Comparison of ENCODE assay signal across 8 mouse cellular contexts in genomic region chr19:41482190-41482908, GRCm38 (mm10). TPM values are rescaled to one million over a fixed set of nuclear protein-coding genes. Genes with fewer than 3 reads are reported as not detected.
A peak's percentile ranks its signal among the peaks of the same experiment; 100 is the strongest.
DNase-seq lines count a peak whose midpoint lies in the region; ATAC-seq and TF ChIP-seq lines count a peak whose summit lies in the region.

Lcor (plus strand) TSS chr19:41482637.

- H3K4me1 ChIP-seq in hindbrain, embryonic 10.5 days (replicated peaks): peaks cover 30% of the 10 kb centered on the region
- H3K4me1 ChIP-seq in lung, postnatal 0 days (ENCODE audit: insufficient read depth, low read depth, low read length): no peaks in the 10 kb centered on the region

- peak within 1 kb of the TSS; percentile 82 for H3K9ac ChIP-seq in lung, postnatal 0 days (replicated peaks; ENCODE audit: low read depth)

- peak within 1 kb of the TSS; percentile 96 for H3K4me3 ChIP-seq in hindbrain, embryonic 10.5 days
- peak within 1 kb of the TSS; percentile 88 for H3K4me3 ChIP-seq in lung, postnatal 0 days (ENCODE audit: low read depth, low read length)

- under 1% methylated on average over 91 of the region's 92 CpGs for WGBS in hindbrain, embryonic 10.5 days
- WGBS in lung, postnatal 0 days: under 1% methylated on average over 28 of the region's 92 CpGs

- ATAC-seq in frontal cortex, adult (ENCODE audit: low TSS enrichment): peak; percentile 83
- peak; percentile 95 for ATAC-seq in lung, postnatal 0 days

- H3K27me3 ChIP-seq in hindbrain, embryonic 10.5 days (ENCODE audit: insufficient read depth, poor library complexity, severe bottlenecking): peaks cover 4% of the 10 kb centered on the region; the same call in 1 of the 2 replicates
- no peaks in the 10 kb centered on the region for H3K27me3 ChIP-seq in lung, postnatal 0 days (replicated peaks; ENCODE audit: insufficient read depth, low read length)

- TF ChIP-seq CTCF in lung, postnatal 0 days (IDR thresholded peaks at IDR 0.05): no peak

- no peak for TF ChIP-seq EP300 in lung, postnatal 0 days (IDR thresholded peaks at IDR 0.05)

- H3K36me3 ChIP-seq in hindbrain, embryonic 10.5 days: no peaks in the 10 kb centered on the region
- H3K36me3 ChIP-seq in lung, postnatal 0 days (ENCODE audit: insufficient read depth, low read length): no peaks in the 10 kb centered on the region

- H3K27ac ChIP-seq in hindbrain, embryonic 10.5 days: peak within 1 kb of the TSS; percentile 99
- H3K27ac ChIP-seq in lung, postnatal 0 days (ENCODE audit: low read length): peak within 1 kb of the TSS; percentile 96

- H3K9me3 ChIP-seq in hindbrain, embryonic 10.5 days: no peaks in the 10 kb centered on the region
- no peaks in the 10 kb centered on the region for H3K9me3 ChIP-seq in lung, postnatal 0 days (ENCODE audit: low read length)

- DNase-seq in MN1 (ENCODE audit: low spot score): peak; percentile 82
- peak; percentile 83 for DNase-seq in cerebellum, adult 8-10 months
- peak; percentile 83 for DNase-seq in hindbrain, embryonic 10.5 days (ENCODE audit: low spot score)
- peak; percentile 84 to 88 for DNase-seq in layer of hippocampus, postnatal 10 days (ENCODE audit: low spot score in 2 of 2)
- peak; percentile 92 for DNase-seq in lung, postnatal 0 days (ENCODE audit: low spot score)
- peak; percentile 73 for DNase-seq in ovary, postnatal 14 days (ENCODE audit: low spot score)
- peak; percentile 74 to 83 for DNase-seq in thymus, postnatal 10 days (ENCODE audit: low spot score in 2 of 2)

- H3K4me2 ChIP-seq in lung, postnatal 0 days (replicated peaks; ENCODE audit: low read depth, low read length): peak within 1 kb of the TSS; percentile 83

RNA-seq across cellular contexts. Expression of gene Lcor, which starts in this region (rescaled TPM):
- 16.5 and 21.1 TPM in 2 replicates for polyA plus RNA-seq in hindbrain, embryonic 10.5 days (2016; fragmentation: Nextera tagmentation; extraction: Ambion mirVana)
- 10 to 100 TPM; 17.0 to 18.1 TPM for total RNA-seq in layer of hippocampus, postnatal 10 days (2021)
- polyA plus RNA-seq in lung, postnatal 0 days (2015; fragmentation: Nextera tagmentation; extraction: Ambion mirVana): 10.8 and 13.3 TPM in 2 replicates

Comparison
In these comparisons a context has a peak if more than half of its experiments do, and no peak if none do; other contexts are left out.
1. Peak in every context shown above with its lines: DNase-seq, ATAC-seq, H3K4me3 ChIP-seq and H3K27ac ChIP-seq.